Mouse (Mus musculus) neural tube, embryonic 11.5 days (tissue): ENCODE measurements at regions not wholly inside any gene's neighbourhood (a gene's known extent, or its start where the extent isn't known, plus 50 kb on each side); places are given as distances from the start of the nearest gene placed in this dataset.

ENCODE experiments used
- ATAC-seq: fragments of 200-750 bp; cut with Nextera tagmentation; 2 replicates; pipeline ENCODE4 v1.8.0; 2017; ENCODE audit warnings: moderate number of reproducible peaks, mild to moderate bottlenecking, moderate TSS enrichment, moderate library complexity; ENCODE audit not compliant: insufficient read depth, low FRiP score, low TSS enrichment
- DNase-seq: peaks from one replicate; pipeline ENCODE4 v3.0.0-alpha.2; 2015; ENCODE audit warnings: low spot score
- H3K27ac ChIP-seq: fragments of 300-500 bp; sonication (generic); 2 replicates; pipeline ENCODE4 v1.5.1; 2014; ENCODE audit warnings: low read depth, mild to moderate bottlenecking, low read length
- H3K27me3 ChIP-seq: fragments of 300-500 bp; sonication (generic); 2 replicates; pipeline ENCODE4 v1.6.1; 2014; ENCODE audit warnings: mild to moderate bottlenecking, low read length, mixed read lengths; ENCODE audit not compliant: control insufficient read depth, insufficient read depth
- H3K36me3 ChIP-seq: fragments of 300-500 bp; sonication (generic); 2 replicates; pipeline ENCODE4 v1.6.1; 2014; ENCODE audit warnings: mild to moderate bottlenecking, low read length, moderate library complexity, mixed read lengths; ENCODE audit not compliant: control insufficient read depth, insufficient read depth
- H3K4me1 ChIP-seq: fragments of 300-500 bp; sonication (generic); 2 replicates; pipeline ENCODE4 v1.6.1; 2014; ENCODE audit warnings: low read length, mixed read lengths; ENCODE audit not compliant: control insufficient read depth, insufficient read depth
- H3K4me2 ChIP-seq: fragments of 300-500 bp; sonication (generic); 2 replicates; pipeline ENCODE4 v1.6.1; 2014; ENCODE audit warnings: low read depth, mild to moderate bottlenecking, moderate library complexity
- H3K4me3 ChIP-seq: fragments of 300-500 bp; sonication (generic); 2 replicates; pipeline ENCODE4 v1.5.1; 2014; ENCODE audit warnings: low read depth, low read length
- H3K9ac ChIP-seq: fragments of 300-500 bp; sonication (generic); 2 replicates; pipeline ENCODE4 v1.6.1; 2014; ENCODE audit warnings: mild to moderate bottlenecking, low read length
- H3K9me3 ChIP-seq: fragments of 300-500 bp; sonication (generic); 2 replicates; pipeline ENCODE4 v1.6.1; 2016; ENCODE audit warnings: low read length; ENCODE audit not compliant: control insufficient read depth
- WGBS: fragments of 180-500 bp; shearing (Covaris S2); extraction: QIAGEN DNeasy Blood & Tissue Kit; methylation state at CpG from one replicate; pipeline ENCODE4 v1.1.7; 2014; 5-methylcytosine and 5-hydroxymethylcytosine counted together

GRCm38 (mm10) chr11:111666336-111666735 lies 600.4 kb downstream of the Kcnj2 start:
- DNase-seq (no peak), ATAC-seq (no peak)
- Histone ChIP-seq H3K36me3 (no peaks in the 10 kb centered on the region), H3K4me1 (no peaks in the 10 kb centered on the region), H3K27me3 (no peaks in the 10 kb centered on the region), H3K9ac (no peak overlapping the region), H3K27ac (no peak overlapping the region), H3K4me3 (no peak overlapping the region), H3K9me3 (no peaks in the 10 kb centered on the region), H3K4me2 (no peak overlapping the region)
- WGBS, result 78% methylated on average over 6 of the region's 6 CpGs

GRCm38 (mm10) chr11:111671865-111672264 lies 605.9 kb downstream of the Kcnj2 start:
- Histone ChIP-seq H3K36me3 (no peaks in the 10 kb centered on the region), H3K9me3 (no peaks in the 10 kb centered on the region), H3K27me3 (no peaks in the 10 kb centered on the region), H3K4me1 (no peaks in the 10 kb centered on the region), H3K4me3 (no peak overlapping the region), H3K4me2 (no peak overlapping the region), H3K9ac (no peak overlapping the region), H3K27ac (no peak overlapping the region)
- DNase-seq, result no peak
- WGBS, result 84% methylated on average over 2 of the region's 2 CpGs
- ATAC-seq, result no peak

GRCm38 (mm10) chr11:111675673-111676072 lies 609.7 kb downstream of the Kcnj2 start:
- WGBS, result 100% methylated on average over 1 of the region's 1 CpGs
- ATAC-seq (no peak), DNase-seq (no peak)

GRCm38 (mm10) chr11:111682341-111682740 lies 616.4 kb downstream of the Kcnj2 start:
- DNase-seq, result no peak
- Histone ChIP-seq H3K4me3 (no peak overlapping the region), H3K9me3 (no peaks in the 10 kb centered on the region), H3K9ac (no peak overlapping the region), H3K4me1 (no peaks in the 10 kb centered on the region), H3K27ac (no peak overlapping the region), H3K27me3 (no peaks in the 10 kb centered on the region), H3K4me2 (no peak overlapping the region), H3K36me3 (no peaks in the 10 kb centered on the region)
- ATAC-seq, result no peak
- WGBS, result 90% methylated on average over 7 of the region's 7 CpGs

More at GRCm38 (mm10) chr11:111675673-111676072, 609.7 kb downstream of the Kcnj2 start:
- H3K36me3 ChIP-seq, result no peaks in the 10 kb centered on the region
- H3K4me1 ChIP-seq, result no peaks in the 10 kb centered on the region
- H3K9me3 ChIP-seq, result no peaks in the 10 kb centered on the region
- H3K4me2 ChIP-seq, result no peak overlapping the region
- no peak overlapping the region for H3K4me3 ChIP-seq
- no peaks in the 10 kb centered on the region for H3K27me3 ChIP-seq
- H3K27ac ChIP-seq, result no peak overlapping the region
- no peak overlapping the region for H3K9ac ChIP-seq

- Histone ChIP-seq H3K9ac (no peak overlapping the region), H3K4me1 (no peaks in the 10 kb centered on the region), H3K4me2 (no peak overlapping the region), H3K27me3 (no peaks in the 10 kb centered on the region), H3K4me3 (no peak overlapping the region), H3K9me3 (no peaks in the 10 kb centered on the region), H3K36me3 (no peaks in the 10 kb centered on the region), H3K27ac (no peak overlapping the region)
- no peak for ATAC-seq
- WGBS, result 95% methylated on average over 4 of the region's 4 CpGs
- DNase-seq, result no peak
Measured at GRCm38 (mm10) chr11:111683909-111684308, 617.9 kb downstream of the Kcnj2 start.

GRCm38 (mm10) chr11:111687769-111688168 lies 621.8 kb downstream of the Kcnj2 start:
- H3K9ac ChIP-seq, result no peak overlapping the region
- 86% methylated on average over 3 of the region's 3 CpGs for WGBS
- no peak for DNase-seq

DNA sequence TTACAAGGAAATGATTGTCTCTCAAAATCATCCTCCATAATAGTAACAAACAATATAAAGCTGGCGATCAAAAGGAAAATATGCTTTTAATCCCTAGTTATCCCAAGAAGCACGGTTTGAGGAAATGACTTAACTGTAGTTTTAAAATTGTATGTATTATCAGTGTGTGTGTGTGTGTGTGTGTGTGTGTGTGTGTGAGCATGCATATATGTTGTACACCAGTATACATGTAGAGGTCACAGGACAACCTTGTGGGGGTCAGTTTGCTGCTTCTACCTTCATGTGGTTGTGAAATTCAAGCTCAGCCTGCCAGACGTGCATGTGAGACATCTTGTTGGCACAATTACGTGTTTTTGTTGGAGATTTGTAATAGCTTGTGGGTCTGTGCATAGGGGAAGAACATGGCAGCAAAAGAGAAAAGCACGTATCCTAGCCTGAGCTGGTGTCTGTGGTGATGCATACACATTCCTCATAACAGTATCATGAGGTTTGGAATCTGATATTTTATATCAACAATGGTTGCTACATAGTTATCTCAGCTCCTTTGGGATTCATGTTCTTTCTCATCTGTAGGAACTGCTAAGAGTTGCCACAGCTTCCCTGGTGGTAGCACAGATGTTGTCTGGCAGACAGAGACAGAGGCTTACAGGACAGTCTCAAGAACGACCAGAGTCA lies 622.4 kb downstream of the Kcnj2 start:
- Histone ChIP-seq H3K36me3 (no peaks in the 10 kb centered on the region), H3K4me2 (no peak overlapping the region), H3K9me3 (no peaks in the 10 kb centered on the region), H3K9ac (no peak overlapping the region), H3K4me3 (no peak overlapping the region), H3K4me1 (no peaks in the 10 kb centered on the region), H3K27me3 (no peaks in the 10 kb centered on the region), H3K27ac (no peak overlapping the region)
- no peak for DNase-seq
- WGBS, result 85% methylated on average over 6 of the region's 6 CpGs
- no peak for ATAC-seq

More at GRCm38 (mm10) chr11:111687769-111688168, 621.8 kb downstream of the Kcnj2 start:
- H3K27me3 ChIP-seq, result no peaks in the 10 kb centered on the region
- no peak overlapping the region for H3K27ac ChIP-seq
- H3K9me3 ChIP-seq, result no peaks in the 10 kb centered on the region
- H3K4me3 ChIP-seq, result no peak overlapping the region
- no peaks in the 10 kb centered on the region for H3K36me3 ChIP-seq
- no peak for ATAC-seq
- H3K4me1 ChIP-seq, result no peaks in the 10 kb centered on the region
- H3K4me2 ChIP-seq, result no peak overlapping the region

GRCm38 (mm10) chr11:111689899-111690298 lies 623.9 kb downstream of the Kcnj2 start:
- Histone ChIP-seq H3K9me3 (no peaks in the 10 kb centered on the region), H3K4me2 (no peak overlapping the region), H3K36me3 (no peaks in the 10 kb centered on the region), H3K4me3 (no peak overlapping the region), H3K27ac (no peak overlapping the region), H3K9ac (no peak overlapping the region), H3K27me3 (no peaks in the 10 kb centered on the region), H3K4me1 (no peaks in the 10 kb centered on the region)
- DNase-seq, result no peak
- 82% methylated on average over 2 of the region's 2 CpGs for WGBS
- ATAC-seq, result no peak

DNA sequence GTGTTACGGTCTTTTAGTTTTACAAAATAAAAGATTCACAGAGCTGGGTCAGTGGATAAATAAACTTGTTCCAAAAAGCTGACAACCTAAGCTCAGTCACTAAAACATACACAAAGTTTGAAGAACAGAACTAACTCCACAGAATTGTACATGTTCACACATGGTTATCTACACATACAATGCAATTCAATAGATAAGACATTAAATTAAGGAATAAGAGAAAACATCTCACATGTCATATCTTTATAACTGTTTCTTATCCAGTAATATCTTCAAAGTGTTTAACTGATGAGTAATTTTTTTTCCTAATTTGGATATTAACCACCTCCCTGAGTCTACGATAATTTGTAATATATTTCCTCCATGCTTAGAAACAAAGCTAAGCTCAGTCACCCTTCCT lies 625.5 kb downstream of the Kcnj2 start:
- Histone ChIP-seq H3K27me3 (no peaks in the 10 kb centered on the region), H3K4me2 (no peak overlapping the region), H3K4me3 (no peak overlapping the region), H3K27ac (no peak overlapping the region), H3K36me3 (no peaks in the 10 kb centered on the region), H3K9me3 (no peaks in the 10 kb centered on the region), H3K9ac (no peak overlapping the region), H3K4me1 (no peaks in the 10 kb centered on the region)
- WGBS, result 90% methylated on average over 2 of the region's 2 CpGs
- ATAC-seq (no peak), DNase-seq (no peak)
